Mouse (Mus musculus): ENCODE data around the gene Espl1. TPM values are rescaled to one million over a fixed set of nuclear protein-coding genes. Genes with fewer than 3 reads are reported as not detected.

The Espl1 gene
- 1.0 to 2.1 TPM (median 1.1 TPM) in 4 replicates for total RNA-seq (2023)

DNA sequence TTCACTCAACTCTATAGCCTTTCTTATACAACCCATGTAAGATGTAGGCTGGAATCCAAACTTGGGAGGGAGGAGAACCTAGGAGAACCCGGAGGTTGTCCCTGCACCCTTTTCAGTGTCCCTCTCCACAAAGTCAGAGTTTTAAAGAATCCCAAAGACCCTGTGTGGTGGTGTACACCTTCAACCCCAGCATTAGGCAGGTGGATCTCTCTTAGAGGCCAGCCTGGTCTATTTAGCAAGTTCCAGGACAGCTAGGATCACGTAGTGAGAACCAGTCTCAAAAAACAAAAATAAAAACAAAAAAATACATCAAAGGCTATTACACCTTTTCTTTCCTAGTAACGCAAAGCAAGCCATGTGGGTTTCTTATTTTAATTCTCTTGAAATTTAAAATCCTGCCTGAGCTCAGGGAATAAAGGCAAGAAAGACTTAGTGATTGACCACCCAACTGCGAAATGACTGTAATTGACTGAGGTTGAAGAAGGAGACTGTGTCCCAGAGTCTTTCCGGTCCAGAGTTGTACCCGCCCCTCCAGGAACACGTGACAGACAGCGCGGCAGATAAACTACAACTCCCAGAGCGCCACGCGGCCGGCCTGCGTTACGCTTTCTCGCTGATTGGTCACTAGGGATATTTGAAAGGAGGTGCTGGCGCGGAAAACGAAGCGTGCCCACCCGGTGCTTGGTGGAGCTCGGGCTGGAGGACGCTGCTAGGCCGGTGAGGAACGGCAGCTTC is at the start of gene Espl1:
Espl1 (plus strand) TSS at position 634 of the 735 bp plus-strand sequence.

DNA sequence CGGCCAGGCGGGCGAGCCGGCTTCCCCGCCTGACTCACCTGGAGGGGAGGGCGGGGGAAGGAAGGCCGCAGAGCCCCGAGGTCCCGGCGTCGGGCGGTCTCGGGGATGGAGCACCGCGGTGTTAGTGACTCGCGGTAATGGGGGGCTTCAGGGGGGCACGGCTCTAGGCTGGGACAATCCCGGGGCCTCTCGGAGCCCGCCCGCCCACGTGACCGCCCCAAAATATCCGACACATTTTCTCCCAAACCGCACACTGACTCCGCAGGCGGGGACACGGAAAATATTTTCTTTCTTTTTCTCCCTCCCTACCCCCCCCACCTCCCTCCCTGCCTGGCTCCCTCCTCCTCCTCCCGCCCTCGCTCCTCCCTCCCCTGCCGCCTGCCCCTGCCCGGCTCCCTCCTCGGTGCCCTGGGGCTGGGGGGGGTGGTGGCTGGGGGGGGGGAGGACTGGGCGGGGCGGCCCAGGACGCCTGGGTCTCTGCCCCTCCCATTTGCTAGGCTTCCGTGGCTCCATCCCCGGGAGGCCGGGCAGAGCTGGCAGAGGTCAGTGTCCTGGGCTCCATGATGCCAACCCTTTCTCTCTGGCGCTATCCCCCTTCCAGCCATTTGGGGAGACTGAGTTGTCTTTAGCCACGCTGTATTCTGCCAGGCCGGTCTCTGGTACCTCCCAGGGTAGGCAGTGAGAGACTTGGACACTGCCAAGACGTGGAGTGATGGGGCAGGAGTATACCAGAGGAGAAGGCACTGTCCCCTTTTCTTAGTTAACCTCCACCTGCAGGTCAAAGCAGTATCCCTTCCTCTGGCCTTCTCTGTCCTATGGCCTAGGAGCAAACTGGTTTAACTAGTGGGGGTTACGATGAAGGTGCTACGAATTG is 38.6 kb upstream of the Espl1 start, which contains the start of gene Rarg:
Rarg (minus strand) TSS at position 316 of the 874 bp plus-strand sequence.

DNA sequence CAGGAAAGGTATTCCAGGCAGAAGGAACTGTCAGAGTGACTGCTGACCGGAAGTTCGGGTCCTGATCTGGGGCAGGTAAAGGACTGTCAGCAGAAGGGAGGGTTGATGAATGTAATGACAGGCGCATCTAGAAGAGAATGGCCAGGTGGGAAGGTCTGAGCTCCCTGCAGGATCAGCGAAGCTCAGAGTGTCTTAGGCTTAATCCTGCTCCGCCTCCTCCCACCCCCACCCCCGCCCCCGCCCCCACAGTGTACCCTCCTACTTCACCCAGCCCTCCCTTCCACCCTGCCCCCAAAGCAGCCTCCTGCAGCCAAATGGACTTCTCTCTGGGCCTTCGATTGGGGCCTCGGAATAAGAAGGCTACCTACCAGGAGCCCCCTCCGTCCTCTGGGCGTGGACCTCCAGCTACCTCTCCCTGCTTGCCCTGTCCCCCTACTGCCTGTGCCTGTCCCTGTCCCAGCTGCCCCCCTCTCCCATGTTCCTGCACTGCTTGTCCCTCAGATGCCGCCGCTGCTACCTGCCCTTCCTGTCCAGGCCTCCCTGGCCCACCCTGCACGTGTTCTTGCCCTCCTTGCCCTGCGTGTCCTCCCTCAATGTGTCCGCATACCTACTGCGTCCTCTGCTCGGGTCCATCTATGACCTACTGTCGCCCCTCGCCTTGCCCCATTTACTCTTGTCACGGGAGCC is 25.6 kb upstream of the Espl1 start, which contains the start of gene Gm9918:
Gm9918 (plus strand) TSS at position 290 of the 687 bp plus-strand sequence.

GRCm38 (mm10) chr15:102279092-102279782 is 16.8 kb upstream of the Espl1 start, which contains the start of gene Mfsd5:
Mfsd5 (plus strand) TSS chr15:102279454.

GRCm38 (mm10) chr15:102326022-102326576 is 30.0 kb downstream of the Espl1 start, which contains the start of gene Pfdn5:
Pfdn5 (plus strand) TSS chr15:102326116.

GRCm38 (mm10) chr15:102331610-102332015 is 35.5 kb downstream of the Espl1 start, which contains the start of gene Myg1:
Myg1 (plus strand) TSS chr15:102331709.

DNA sequence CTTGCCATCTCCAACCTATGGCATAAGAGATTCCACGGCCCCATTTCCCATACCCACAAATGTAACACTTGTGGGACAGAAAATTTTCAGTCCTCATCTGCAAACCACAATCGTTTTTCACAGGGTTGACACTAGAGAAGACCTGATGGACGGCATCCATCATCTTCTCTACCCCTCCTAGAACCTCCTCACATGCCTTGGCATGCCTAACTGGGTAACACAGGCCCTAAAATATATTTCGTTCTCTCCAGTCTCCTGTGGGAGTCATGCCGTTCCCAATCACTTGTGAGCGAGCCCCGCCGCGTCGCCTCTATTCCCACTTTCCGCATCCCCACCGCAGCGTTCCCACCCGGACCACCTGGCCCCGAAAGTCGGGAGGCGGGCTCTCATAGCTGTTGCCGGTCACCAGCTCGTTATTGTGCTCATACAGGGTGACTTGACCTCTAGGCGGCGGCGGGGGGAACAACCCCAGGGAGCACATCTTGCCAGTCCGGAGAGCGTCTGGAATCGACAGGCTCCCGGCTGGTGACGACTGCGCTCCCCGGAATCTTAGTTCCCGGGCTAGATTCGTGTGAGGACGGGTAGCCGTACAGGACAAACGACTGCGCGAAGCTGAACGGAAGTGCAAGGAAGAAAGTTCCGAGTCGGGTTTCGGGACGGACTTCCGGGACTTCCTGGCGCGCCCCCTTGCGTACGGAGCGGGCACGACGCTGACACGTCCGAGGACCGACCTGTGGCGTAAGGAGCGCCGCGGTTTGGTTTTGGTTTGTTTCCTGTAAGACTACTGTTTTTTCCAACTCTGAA is 54.3 kb downstream of the Espl1 start, which contains the start of gene Aaas:
Aaas (minus strand) TSS at position 634 of the 804 bp plus-strand sequence.

GRCm38 (mm10) chr15:102366733-102367344 is 70.8 kb downstream of the Espl1 start, which contains the start of gene Sp7:
Sp7 (minus strand) TSS chr15:102367182.

Other genes with a start within 250 kb of the Espl1 start
- gene Eif4b, start 222.5 kb upstream of the Espl1 start, total RNA-seq (2023) = 227 to 240 TPM (median 233 TPM) in 4 replicates
- 0.18 to 4.5 TPM (median 0.52 TPM) in 4 replicates for gene Tns2, start 195.9 kb upstream of the Espl1 start, total RNA-seq (2023)
- 36.3 to 41.8 TPM (median 36.9 TPM) in 4 replicates for gene Spryd3, start 160.0 kb upstream of the Espl1 start, total RNA-seq (2023)
- gene Igfbp6, start 151.9 kb upstream of the Espl1 start, total RNA-seq (2023) = 0.55 to 1.1 TPM in 2 of 4 replicates, not detected in the others
- gene Soat2, start 145.7 kb upstream of the Espl1 start, total RNA-seq (2023) = 0.33 to 0.91 TPM (median 0.70 TPM) in 3 of 4 replicates, not detected in the other
- 111 to 141 TPM (median 130 TPM) in 4 replicates for gene Zfp740, start 93.0 kb upstream of the Espl1 start, total RNA-seq (2023)
- gene Csad, start 91.5 kb upstream of the Espl1 start, total RNA-seq (2023) = 24.6 to 31.1 TPM (median 29.0 TPM) in 4 replicates
- 187 to 202 TPM (median 190 TPM) in 4 replicates for gene Itgb7, start 64.3 kb upstream of the Espl1 start, total RNA-seq (2023)
- gene Rarg, start 38.7 kb upstream of the Espl1 start, total RNA-seq (2023) = 0.33 to 1.3 TPM (median 0.66 TPM) in 4 replicates
- not detected in 4 replicates for gene Gm9918, start 25.7 kb upstream of the Espl1 start, total RNA-seq (2023)
- gene Mfsd5, start 16.8 kb upstream of the Espl1 start, total RNA-seq (2023) = 29.1 to 33.1 TPM (median 29.8 TPM) in 4 replicates
- 474 to 522 TPM (median 515 TPM) in 4 replicates for gene Pfdn5, start 29.9 kb downstream of the Espl1 start, total RNA-seq (2023)
- gene Myg1, start 35.4 kb downstream of the Espl1 start, total RNA-seq (2023) = 49.2 to 62.4 TPM (median 52.1 TPM) in 4 replicates
- gene Aaas, start 54.5 kb downstream of the Espl1 start, total RNA-seq (2023) = 55.2 to 70.8 TPM (median 65.9 TPM) in 4 replicates
- not detected in 4 replicates for gene Sp7, start 70.9 kb downstream of the Espl1 start, total RNA-seq (2023)
- 173 to 210 TPM (median 184 TPM) in 4 replicates for gene Sp1, start 109.9 kb downstream of the Espl1 start, total RNA-seq (2023)
- gene Amhr2, start 149.1 kb downstream of the Espl1 start, total RNA-seq (2023) = 0.46 to 8.5 TPM (median 0.73 TPM) in 4 replicates
- 86.5 to 104 TPM (median 95.4 TPM) in 4 replicates for gene Prr13, start 162.8 kb downstream of the Espl1 start, total RNA-seq (2023)
- gene Pcbp2, start 174.3 kb downstream of the Espl1 start, total RNA-seq (2023) = 728 to 764 TPM (median 734 TPM) in 4 replicates
- 8.3 to 18.6 TPM (median 11.2 TPM) in 3 of 4 replicates, not detected in the other for gene Gm10337, start 207.5 kb downstream of the Espl1 start, total RNA-seq (2023)
- 0.88 to 1.8 TPM (median 1.1 TPM) in 4 replicates for gene Map3k12, start 220.8 kb downstream of the Espl1 start, total RNA-seq (2023)
- 41.6 to 48.9 TPM (median 44.6 TPM) in 4 replicates for gene Tarbp2, start 221.9 kb downstream of the Espl1 start, total RNA-seq (2023)
- gene Npff, start 228.7 kb downstream of the Espl1 start, total RNA-seq (2023) = 17.0 to 20.3 TPM (median 18.8 TPM) in 4 replicates

Measured in B cell, adult 62 days (primary cell).